Mouse (Mus musculus): ENCODE data around the gene Nfatc2ip. TPM values are rescaled to one million over a fixed set of nuclear protein-coding genes. Genes with fewer than 3 reads are reported as not detected.

Nfatc2ip gene
- total RNA-seq, 2 experiments from 2014 or later, result 5.1 to 6.0 TPM

DNA sequence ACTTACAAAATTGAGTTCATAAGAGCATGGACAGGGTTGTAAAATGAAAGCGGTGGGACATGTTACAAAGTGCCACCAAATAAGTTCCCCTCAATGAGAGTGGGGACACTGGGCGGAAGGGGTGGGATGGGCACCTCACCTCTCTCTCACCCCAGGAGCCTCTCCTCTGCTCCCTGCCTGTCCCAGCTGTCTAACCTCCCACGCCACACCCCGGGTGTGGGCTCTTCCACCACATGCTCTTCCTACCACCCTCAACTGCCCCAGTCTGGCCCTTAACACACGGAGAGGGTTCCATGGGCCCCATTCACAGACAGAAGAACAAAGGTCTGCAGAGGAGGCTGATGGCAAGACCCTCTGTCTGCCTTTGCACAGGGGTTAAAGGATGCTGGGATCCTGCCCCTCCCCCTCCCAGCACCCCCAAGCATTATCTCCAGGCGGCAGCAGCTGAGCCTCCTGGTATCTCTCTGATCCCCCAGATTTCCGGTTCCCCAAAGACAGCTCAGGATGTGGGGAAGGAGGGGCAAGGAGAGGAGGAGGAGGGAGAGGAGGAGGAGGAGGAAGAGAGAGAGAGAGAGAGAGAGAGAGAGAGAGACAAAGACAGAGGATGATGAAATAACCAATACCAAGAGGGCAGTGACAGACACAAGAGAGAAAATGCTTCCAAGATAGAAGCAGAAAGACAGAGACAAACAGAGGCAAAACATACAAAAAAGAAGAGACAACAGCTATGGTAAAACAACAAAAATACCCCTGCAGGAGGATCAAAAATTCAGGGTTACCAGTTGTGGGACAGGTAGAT lies 39.5 kb downstream of the Nfatc2ip start:
- no peak for DNase-seq (ENCODE audit: low spot score in 2 of 2)

DNA sequence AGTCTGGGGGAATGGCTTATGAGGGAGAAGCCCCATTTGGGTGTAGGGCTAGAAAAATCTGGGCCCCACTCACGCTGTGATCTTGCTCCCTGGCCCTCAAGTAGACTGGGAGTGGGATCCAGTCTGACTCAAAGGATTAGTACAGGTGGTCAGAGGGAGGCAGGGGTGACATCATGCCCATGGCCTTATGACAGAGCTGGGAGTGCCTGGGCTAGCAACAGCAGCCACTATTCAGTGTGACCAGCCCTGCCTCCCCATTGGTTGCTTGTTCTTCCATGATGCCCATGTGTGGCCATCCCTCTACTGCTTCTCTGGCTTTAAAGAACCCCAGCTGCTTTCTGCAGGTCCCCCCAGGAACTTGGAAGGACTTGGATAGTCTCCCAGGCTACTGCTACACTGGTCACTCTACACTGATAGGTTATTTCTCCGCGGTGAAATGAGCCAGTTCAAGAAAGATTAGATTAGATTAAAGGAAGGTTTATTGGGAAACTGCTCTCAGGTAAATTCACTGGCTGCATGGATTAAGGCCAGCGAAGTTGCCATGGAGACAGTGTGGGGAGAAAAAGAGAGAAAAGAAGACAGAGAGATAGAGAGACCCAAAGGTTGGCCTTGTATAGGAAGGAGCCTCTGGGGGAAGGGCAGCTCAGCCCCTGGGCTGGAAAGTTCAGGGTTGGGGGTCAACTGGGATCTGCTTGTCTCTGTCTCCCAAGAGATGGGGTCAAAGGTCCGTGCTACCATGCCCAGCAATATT lies 40.5 kb downstream of the Nfatc2ip start:
- DNase-seq (ENCODE audit: low spot score in 2 of 2), result no peak

DNA sequence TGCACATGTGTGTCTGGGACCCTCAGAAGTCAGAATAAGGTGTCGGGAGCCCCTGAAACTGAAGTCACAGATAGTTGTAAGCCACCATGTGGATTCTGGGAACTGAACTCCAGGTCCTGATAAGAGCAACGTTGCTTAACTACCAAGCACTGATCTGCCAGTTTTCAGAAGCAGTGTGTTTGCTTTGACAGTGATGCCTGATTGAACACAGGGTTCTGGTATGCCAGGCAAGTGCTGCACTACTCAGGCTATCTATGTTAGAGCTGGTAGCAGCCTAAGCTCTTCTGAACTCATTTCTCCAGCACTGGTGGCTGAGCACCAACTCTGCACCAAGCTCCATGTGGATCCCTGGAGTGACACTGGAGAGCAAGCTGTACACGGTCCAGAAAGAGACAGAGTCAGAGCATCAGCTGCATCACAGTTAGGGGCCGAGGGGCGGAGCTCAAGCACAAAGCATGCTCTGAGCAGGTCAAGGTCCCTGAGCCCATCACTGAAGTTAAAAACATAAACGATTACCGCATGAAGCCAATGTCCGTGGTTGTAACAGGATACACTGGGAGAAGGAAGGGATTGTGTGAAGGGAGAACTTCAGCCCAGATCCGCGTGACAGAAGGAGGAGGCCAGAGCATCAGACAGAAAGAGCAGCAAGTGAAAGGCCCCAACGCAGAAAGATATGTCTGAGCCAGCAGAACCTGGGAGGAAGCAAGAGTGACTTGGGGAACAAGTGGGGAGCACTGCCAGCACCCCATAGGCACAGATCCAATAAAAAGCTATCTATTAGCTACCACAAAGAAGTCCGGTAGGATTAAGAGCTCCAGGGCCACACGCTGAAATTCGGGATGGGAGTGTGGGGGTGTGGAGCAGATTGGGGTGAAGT lies 41.6 kb downstream of the Nfatc2ip start:
- DNase-seq (ENCODE audit: low spot score in 2 of 2), result no peak

DNA sequence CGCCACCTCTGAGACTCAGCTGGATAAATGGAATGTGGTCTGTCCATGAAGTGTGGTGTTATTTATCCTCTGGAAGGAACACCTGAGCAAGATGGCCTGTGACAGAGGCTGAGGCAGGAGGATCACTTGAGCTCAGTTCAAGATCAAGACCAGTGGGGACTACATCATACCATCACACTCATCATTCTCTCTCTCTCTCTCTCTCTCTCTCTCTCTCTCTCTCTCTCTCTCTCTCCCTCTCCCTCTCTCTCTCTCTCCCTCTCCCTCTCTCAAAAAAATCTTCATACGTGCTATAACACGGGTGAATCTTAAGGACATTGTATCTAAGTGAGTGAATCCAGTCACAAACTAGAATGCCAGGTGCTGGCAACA lies 42.6 kb downstream of the Nfatc2ip start:
- no peak for DNase-seq (ENCODE audit: low spot score in 2 of 2)

DNA sequence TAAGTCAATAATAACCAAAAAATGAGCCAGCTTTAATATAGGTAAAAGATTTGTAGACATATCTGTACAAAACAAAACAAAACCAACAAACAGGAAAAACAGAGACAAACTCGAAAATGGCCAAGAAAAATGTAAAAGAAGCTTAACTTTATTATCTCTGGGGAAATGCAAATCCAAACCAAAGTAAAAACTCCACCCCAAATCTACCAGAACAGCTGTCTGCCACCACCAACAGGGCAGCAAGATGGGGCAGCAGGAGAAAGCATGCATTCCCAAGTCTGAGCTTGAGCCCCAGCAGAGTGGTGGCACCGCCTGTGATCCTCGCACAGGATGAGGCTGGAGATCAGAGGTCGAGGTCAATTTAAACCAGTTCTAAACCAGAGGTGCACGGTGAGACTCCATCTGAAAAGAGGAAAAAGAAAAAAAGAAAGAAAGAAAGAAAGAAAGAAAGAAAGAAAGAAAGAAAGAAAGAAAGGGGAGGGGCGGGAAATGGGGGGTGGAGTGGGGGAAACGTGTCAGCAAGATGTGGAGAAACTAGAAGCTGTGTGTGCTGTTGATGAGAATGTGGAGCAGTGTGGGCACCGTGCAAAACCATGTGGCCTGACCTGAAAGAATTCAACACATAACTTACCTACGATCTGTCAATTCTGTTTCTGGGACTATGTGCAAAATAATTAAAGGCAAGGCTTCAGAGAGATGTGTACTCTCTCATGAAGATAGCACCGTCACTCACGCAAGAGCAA lies 43.1 kb downstream of the Nfatc2ip start:
- no peak for DNase-seq (ENCODE audit: low spot score in 2 of 2)

DNA sequence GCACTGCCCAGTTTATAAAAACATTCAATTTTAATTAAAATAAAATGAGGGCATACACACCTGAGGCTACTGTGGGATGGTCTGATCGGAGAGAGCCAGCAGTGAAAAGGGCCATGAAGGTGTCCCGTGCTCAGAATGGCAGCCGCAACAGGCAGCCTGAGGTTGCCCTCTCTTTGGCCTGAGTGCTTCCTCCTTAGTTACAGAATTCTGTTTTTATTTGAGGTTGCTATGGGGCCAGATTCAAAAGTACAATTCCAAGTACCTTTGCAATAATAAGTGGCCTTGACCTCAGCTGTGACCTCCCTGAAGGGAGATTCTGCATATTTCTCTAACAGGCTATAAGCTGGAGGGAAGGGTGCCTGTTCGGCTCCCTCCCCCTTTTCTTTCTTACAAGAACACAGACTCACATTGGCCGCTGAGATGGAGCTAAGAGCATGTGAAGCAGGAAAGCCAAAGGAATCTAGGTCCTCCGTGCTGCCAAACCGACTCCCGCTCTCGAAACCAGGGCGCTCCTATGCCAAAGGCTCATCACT lies 45.1 kb downstream of the Nfatc2ip start:
- DNase-seq (ENCODE audit: low spot score in 2 of 2), result no peak

DNA sequence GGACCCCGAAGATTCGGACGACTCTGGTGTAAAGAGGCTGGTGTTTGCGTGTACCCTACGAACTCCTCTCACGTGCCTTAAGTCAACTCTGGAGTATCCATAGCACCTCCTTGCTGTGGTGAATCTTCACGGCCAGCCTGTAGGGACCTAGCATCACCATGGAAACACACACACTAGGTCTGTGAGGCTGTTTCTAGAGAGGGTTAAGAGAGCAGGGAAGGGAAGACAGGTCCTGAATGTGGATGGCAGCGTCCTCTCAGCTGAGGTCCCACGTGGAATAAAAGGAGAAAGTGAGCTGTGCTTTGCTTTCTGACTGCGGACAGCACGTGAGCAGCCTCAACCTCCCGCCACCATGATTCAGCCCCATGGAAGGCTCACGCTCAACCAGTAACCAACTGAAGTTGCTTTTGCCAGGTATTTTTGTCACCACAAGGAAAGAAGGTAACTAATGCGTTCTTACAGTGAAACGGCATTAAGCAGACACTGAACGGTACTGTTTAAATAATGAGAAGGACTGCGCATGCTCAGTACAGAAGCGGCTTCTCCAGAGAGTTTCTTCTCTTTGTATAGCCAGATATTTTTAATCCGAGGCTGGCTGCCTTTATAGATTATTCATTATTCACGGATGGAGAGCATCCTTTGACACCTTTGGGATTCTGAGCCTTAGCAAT lies 45.7 kb downstream of the Nfatc2ip start:
- no peak for DNase-seq (ENCODE audit: low spot score in 2 of 2)

DNA sequence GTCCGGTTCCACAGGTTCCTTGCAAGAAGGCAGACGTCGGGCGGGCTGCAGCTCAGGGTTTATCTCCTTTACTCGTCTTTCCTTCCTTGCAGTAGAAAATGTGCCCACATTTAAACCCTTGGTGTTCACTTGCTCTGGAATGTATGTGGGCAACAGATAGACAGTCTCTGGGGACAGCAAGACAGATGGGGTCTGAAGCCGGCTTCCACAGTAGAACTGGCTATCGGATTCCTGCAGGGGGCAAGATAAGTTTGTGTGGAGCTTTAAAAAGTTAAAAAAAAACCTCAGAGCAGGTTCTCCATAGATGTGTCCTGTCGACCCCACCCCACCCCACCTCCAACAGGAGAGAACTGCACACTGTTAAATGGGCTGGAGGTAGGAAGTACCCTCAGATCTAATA lies 48.2 kb downstream of the Nfatc2ip start:
- no peak for DNase-seq (ENCODE audit: low spot score in 2 of 2)

DNA sequence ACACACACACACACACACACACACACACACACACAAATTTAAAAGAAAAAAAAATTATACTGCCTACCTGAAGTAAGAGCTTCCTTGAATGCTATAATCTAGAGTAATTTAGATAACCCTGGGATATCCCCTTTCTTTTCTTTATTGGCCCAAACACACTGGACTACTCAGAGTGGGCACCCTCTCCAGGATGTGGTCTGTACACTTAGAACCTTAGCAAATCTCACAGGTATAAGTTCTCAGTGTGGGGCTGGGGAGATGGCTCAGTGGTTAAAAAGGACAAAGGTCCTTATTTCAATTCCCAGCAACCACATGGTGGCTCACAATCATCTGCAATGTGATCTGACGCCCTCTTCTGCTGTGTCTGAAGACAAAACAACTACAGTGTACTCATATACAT lies 49.4 kb downstream of the Nfatc2ip start:
- no peak for DNase-seq (ENCODE audit: low spot score in 2 of 2)

DNA sequence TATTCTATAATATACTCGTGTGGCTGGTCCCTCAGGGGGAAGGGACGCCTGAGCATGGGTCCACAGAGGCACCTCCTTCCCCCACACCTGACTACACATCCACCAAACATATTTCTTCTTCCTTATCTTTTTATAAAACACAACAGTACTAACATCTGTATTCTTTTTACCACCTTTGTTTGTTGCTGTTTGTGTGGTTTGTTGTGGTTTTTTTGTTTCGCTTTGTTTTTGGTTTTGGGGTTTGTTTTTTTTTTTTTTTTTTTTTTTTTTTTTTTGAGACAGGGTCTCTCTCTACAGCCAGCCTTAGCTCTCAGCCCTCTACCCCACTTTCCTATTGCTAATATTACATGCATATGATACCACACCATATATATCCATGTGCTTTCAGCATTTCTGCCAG lies 50.6 kb downstream of the Nfatc2ip start:
- DNase-seq (ENCODE audit: low spot score in 2 of 2), result no peak

DNA sequence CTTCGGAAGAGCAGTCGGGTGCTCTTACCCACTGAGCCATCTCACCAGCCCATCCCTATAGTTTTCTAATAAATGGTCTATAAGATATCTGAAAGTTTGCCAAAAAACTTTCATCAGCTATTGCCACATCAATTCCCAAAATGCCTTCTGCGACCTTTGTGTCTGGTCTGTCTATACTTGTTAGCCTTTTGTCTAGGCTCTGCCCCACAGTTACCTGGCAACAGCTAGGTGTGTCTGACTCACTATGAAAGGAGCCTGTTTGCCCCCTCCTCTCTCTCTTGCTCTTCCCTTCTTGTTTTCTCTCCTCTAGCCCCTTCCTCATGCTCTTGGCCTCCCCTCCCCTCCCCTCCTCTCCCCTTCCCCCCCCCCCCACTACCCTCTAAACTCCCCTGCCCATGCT lies 51.0 kb downstream of the Nfatc2ip start:
- DNase-seq (ENCODE audit: low spot score in 2 of 2), result no peak

DNA sequence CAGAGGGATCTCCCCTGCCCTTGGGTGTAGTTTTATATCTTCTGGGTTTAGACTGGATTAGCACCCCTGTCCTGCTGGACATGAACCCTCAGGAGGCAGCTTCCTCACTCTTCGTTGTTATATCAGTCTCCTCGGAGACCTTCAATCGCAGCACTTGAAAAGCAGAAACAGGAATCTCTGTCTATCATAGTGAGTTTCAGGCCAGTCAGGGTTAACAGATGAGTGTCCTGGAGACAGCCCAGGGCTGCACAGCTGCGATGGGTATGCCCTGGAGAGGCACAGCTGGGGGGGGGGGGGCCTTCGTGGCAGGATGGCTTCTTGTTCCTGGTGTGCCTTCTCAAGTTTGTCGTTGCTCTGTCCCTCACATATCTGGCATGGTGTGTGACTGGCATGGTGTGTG lies 55.6 kb downstream of the Nfatc2ip start:
- no peak for DNase-seq (ENCODE audit: low spot score in 2 of 2)

DNA sequence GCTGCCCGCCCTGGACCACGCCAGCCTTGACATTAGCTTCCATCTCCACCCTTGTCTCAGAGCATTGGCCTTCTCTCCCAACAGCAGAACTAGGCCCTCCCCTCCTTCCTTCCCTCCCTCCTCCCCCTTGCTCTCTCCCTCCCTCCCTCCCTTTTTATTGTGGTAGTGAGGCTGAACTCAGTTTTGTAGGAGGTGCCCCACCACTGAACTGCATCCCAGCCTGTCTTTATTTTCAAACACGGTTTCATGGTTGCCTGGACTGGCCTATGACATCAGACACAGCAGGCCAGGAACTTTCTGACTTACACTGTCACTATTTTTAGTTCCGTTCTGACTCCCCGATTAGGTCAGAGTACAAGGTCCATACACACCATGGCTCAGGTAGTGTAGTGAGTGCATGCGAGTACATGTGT lies 56.3 kb downstream of the Nfatc2ip start:
- no peak for DNase-seq (ENCODE audit: low spot score in 2 of 2)

DNA sequence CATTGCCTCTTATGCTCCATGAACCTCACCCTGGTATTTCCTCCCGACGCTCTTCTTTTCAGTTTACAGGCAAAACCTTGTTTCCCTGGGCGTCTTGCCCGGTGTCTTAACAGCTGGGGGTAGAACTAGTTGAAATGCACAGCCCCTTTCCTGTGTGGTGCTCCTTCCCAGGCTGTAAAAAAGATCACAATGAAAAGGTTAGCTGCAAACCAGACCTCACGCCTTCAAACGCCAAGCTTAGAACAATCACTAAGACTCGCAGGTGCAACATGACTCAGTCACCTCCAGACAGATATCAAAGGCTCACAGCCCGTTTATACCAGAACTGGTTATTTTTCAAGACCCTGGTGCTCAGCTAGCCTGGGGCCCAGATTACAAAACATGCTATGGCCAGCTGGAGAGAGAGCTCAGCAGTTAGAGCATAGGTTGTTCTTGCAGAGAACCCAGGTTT lies 57.0 kb downstream of the Nfatc2ip start:
- DNase-seq (ENCODE audit: low spot score in 2 of 2), result no peak

DNA sequence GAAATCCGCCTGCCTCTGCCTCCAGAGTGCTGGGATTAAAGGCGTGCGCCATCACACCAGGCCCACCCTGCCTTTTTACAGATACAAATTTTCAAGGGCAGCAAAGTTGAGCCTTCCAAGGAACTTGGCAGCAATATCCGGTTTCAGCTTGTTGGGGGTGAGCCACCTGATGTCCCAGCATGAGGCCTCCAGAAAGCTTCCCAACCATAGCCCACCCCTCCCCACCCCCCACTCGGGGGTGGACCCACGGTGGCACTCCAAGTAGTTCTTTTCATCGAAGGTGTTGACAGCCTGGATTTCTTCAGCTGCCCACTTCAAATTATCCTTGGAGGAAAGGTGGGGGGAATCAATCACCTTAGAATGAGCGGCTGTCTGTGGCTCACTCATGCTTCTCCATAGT lies 57.6 kb downstream of the Nfatc2ip start:
- no peak for DNase-seq (ENCODE audit: low spot score in 2 of 2)

DNA sequence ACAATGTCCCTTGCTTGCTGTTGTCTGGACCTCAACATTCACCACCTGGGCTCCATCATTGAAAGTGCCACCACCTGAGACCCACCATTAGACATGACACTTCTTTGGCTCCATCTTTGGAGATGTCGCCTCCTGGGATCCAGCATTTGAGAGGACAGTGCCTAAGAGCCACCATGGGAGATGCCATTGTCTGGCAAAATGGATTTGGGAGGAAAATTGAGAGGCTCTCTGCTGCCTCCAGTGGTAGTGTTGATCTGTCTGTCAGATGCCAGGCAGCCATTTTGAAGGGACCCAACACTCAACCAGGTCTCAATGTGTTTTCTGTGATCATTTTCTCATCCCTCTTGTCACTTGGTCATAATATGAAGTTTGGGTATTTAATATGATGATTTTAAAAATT lies 61.0 kb downstream of the Nfatc2ip start:
- DNase-seq (ENCODE audit: low spot score in 2 of 2), result no peak
